ENCODE assay signal across 16 mouse cellular contexts in genomic region chr9:95809596-95809995, GRCm38 (mm10). TPM values are rescaled to one million over a fixed set of nuclear protein-coding genes. Genes with fewer than 3 reads are reported as not detected.
DNase-seq lines count a peak whose midpoint lies in the region; ATAC-seq lines count a peak whose summit lies in the region.
"Had no signal": no experiment of that assay in that cellular context is flagged by ENCODE, and none has a peak within 500 bp of the region (broad histone marks: within the 10 kb centered on the region; RNA-seq: fewer than 3 reads in every experiment).

No protein-coding gene starts in this region.

- intact Hi-C loops in heart, postnatal 36 days (cut with DNase I) = no loop called here

- DNase-seq in heart, adult 11 months = peak; percentile 17
- DNase-seq in heart, postnatal 36 days = no peak
- DNase-seq in 3134 (ENCODE audit: extremely low read depth, insufficient read length, low spot score) (peak; percentile 10), 3T3-L1 (ENCODE audit: low read depth, low spot score) (peak; percentile 29)
- peak; percentile 41 for DNase-seq in telencephalon, adult 2 months (ENCODE audit: low read depth, low spot score)
- DNase-seq: adrenal gland, adult 2 months; adrenal gland, postnatal 25 days; cerebellum, adult 8-10 months; cerebellum, postnatal 25 days; gastrocnemius, postnatal 10 days; heart, adult 2 months; heart, postnatal 14 days had no signal

- no peak for ATAC-seq in erythroblast, adult 5-6 weeks (replicated peaks; ENCODE audit: low FRiP score, poor library complexity, severe bottlenecking)
- ATAC-seq: forebrain, embryonic 14.5 days; intestine, embryonic 15.5 days had no signal

RNA-seq across cellular contexts. Expression of gene Pls1, which starts 35.5 kb away (rescaled TPM):
- under 1 TPM; 0.27 to 0.50 TPM for total RNA-seq in heart, postnatal 36 days (2021)
- 0.42 and 1.9 TPM in 2 replicates for total RNA-seq in erythroblast, adult 5-6 weeks (2015; ENCODE audit: low replicate concordance)
- not detected in 2 replicates for total RNA-seq in erythroblast, adult 5-6 weeks (2017; ENCODE audit: low replicate concordance)

RNA-seq across cellular contexts. Expression of gene Atr, which starts 47.8 kb away (rescaled TPM):
- total RNA-seq in heart, postnatal 36 days (2021) = 1 to 10 TPM; 6.9 to 8.0 TPM
- 5.6 and 11.0 TPM in 2 replicates for total RNA-seq in erythroblast, adult 5-6 weeks (2015; ENCODE audit: low replicate concordance)
- 5.7 and 9.9 TPM in 2 replicates for total RNA-seq in erythroblast, adult 5-6 weeks (2017; ENCODE audit: low replicate concordance)

RNA-seq across cellular contexts. Expression of gene Trpc1, which starts 59.4 kb away (rescaled TPM):
- total RNA-seq in heart, postnatal 36 days (2021) = 1 to 10 TPM; 6.6 to 7.5 TPM
- not detected in 2 replicates for total RNA-seq in erythroblast, adult 5-6 weeks (2015; ENCODE audit: low replicate concordance)
- total RNA-seq in erythroblast, adult 5-6 weeks (2017; ENCODE audit: low replicate concordance) = 0.43 TPM in 1 of 2 replicates, not detected in the other
- total RNA-seq: CH12.LX had no signal

Comparison
In these comparisons a context has a peak if more than half of its experiments do, and no peak if none do; other contexts are left out.
1. DNase-seq: peak in heart, adult 11 months (single experiment), 3134 (single experiment), 3T3-L1 (single experiment) and telencephalon, adult 2 months (single experiment); none in heart, postnatal 36 days (0 of 2).
2. RNA of gene Trpc1, which starts 59.4 kb away (total RNA-seq): 6.6 to 7.5 TPM in heart, postnatal 36 days; 0.43 TPM in erythroblast, adult 5-6 weeks; every median in the first group is over 4 times any median in the second.